31 mouse cellular contexts compared by ENCODE assay signal in genomic region chr3:116491923-116492454, GRCm38 (mm10).
"Had no signal": no experiment of that assay in that cellular context is flagged by ENCODE, and none has a peak within 500 bp of the region (broad histone marks: within the 10 kb centered on the region; RNA-seq: fewer than 3 reads in every experiment).

No protein-coding gene starts in this region.

- H3K4me2 ChIP-seq: heart, embryonic 11.5 days; heart, embryonic 12.5 days; heart, embryonic 13.5 days; heart, embryonic 15.5 days; hindbrain, embryonic 12.5 days; hindbrain, embryonic 13.5 days; hindbrain, embryonic 14.5 days; hindbrain, embryonic 15.5 days; kidney, embryonic 15.5 days had no signal

- H3K4me1 ChIP-seq: heart, embryonic 10.5 days; heart, embryonic 12.5 days; heart, embryonic 13.5 days; heart, embryonic 15.5 days; hindbrain, embryonic 10.5 days; hindbrain, embryonic 12.5 days; hindbrain, embryonic 13.5 days; hindbrain, embryonic 15.5 days; kidney, embryonic 15.5 days had no signal

- ATAC-seq: hindbrain, embryonic 16.5 days; hindbrain, postnatal 0 days; inflammation-experienced regulatory T-cells, adult 6 months had no signal

- H3K9me3 ChIP-seq: heart, embryonic 10.5 days; heart, embryonic 12.5 days; heart, embryonic 13.5 days; heart, embryonic 15.5 days; hindbrain, embryonic 10.5 days; hindbrain, embryonic 12.5 days; hindbrain, embryonic 13.5 days; hindbrain, embryonic 15.5 days; kidney, embryonic 15.5 days had no signal

- H3K9ac ChIP-seq: heart, embryonic 12.5 days; heart, embryonic 13.5 days; heart, embryonic 15.5 days; hindbrain, embryonic 12.5 days; hindbrain, embryonic 13.5 days; hindbrain, embryonic 14.5 days; hindbrain, embryonic 15.5 days; kidney, embryonic 15.5 days had no signal

- H3K4me3 ChIP-seq: heart, embryonic 10.5 days; heart, embryonic 12.5 days; heart, embryonic 13.5 days; heart, embryonic 15.5 days; hindbrain, embryonic 10.5 days; hindbrain, embryonic 12.5 days; hindbrain, embryonic 13.5 days; hindbrain, embryonic 15.5 days; kidney, embryonic 15.5 days; layer of hippocampus, adult 2 months; left cerebral cortex, adult 2 months had no signal

- DNase-seq: heart, postnatal 14 days; heart, postnatal 36 days; heart, postnatal 4 days; kidney, adult 11 months; kidney, adult 18-20 months; kidney, adult 2 months; kidney, adult 8-10 months; kidney, adult 9 months; kidney, postnatal 10 days; kidney, postnatal 14 days; kidney, postnatal 25 days; kidney, postnatal 36 days; kidney, postnatal 4 days; layer of hippocampus, postnatal 36 days had no signal

- H3K27ac ChIP-seq: heart, embryonic 10.5 days; heart, embryonic 13.5 days; heart, embryonic 15.5 days; hindbrain, embryonic 10.5 days; hindbrain, embryonic 12.5 days; hindbrain, embryonic 13.5 days; hindbrain, embryonic 14.5 days; hindbrain, embryonic 15.5 days; hindbrain, postnatal 0 days; kidney, embryonic 15.5 days; kidney, postnatal 0 days; layer of hippocampus, adult 2 months; left cerebral cortex, adult 2 months had no signal

- H3K27me3 ChIP-seq: heart, embryonic 12.5 days; heart, embryonic 13.5 days; heart, embryonic 15.5 days; hindbrain, embryonic 12.5 days; hindbrain, embryonic 13.5 days; hindbrain, embryonic 15.5 days; kidney, embryonic 15.5 days had no signal
